Mouse (Mus musculus) lung, embryonic 14.5 days (tissue): ENCODE measurements around the gene Evl. TPM values are rescaled to one million over a fixed set of nuclear protein-coding genes. Genes with fewer than 3 reads are reported as not detected.
A peak's percentile ranks its signal among the peaks of the same experiment; 100 is the strongest.

Source experiments
- ATAC-seq: fragments of 200-750 bp; cut with Nextera tagmentation; 2 replicates; pipeline ENCODE4 v1.8.0; 2017; ENCODE audit warnings: mild to moderate bottlenecking, moderate TSS enrichment, moderate library complexity; ENCODE audit not compliant: insufficient read depth
- DNase-seq: peaks from one replicate; pipeline ENCODE4 v3.0.0-alpha.2; 2015
- H3K27ac ChIP-seq: fragments of 300-500 bp; sonication (generic); 2 replicates; pipeline ENCODE4 v1.5.1; 2014; ENCODE audit warnings: low read depth, mild to moderate bottlenecking, moderate library complexity
- H3K27me3 ChIP-seq: fragments of 300-500 bp; sonication (generic); 2 replicates; pipeline ENCODE4 v1.6.1; 2014; ENCODE audit warnings: low read length, control low read depth; ENCODE audit not compliant: insufficient read depth
- H3K36me3 ChIP-seq: fragments of 300-500 bp; sonication (generic); 2 replicates; pipeline ENCODE4 v1.6.1; 2014; ENCODE audit warnings: control low read depth; ENCODE audit not compliant: insufficient read depth
- H3K4me1 ChIP-seq: fragments of 300-500 bp; sonication (generic); 2 replicates; pipeline ENCODE4 v1.6.1; 2014; ENCODE audit warnings: antibody characterized with exemption, control low read depth; ENCODE audit not compliant: insufficient read depth
- H3K4me2 ChIP-seq: fragments of 300-500 bp; sonication (generic); 2 replicates; pipeline ENCODE4 v1.6.1; 2014; ENCODE audit warnings: mild to moderate bottlenecking
- H3K4me3 ChIP-seq: fragments of 300-500 bp; sonication (generic); 2 replicates; pipeline ENCODE4 v1.5.1; 2014; ENCODE audit warnings: low read depth, low read length
- H3K9ac ChIP-seq: fragments of 300-500 bp; sonication (generic); 2 replicates; pipeline ENCODE4 v1.6.1; 2014
- H3K9me3 ChIP-seq: fragments of 300-500 bp; sonication (generic); 2 replicates; pipeline ENCODE4 v1.6.1; 2016; ENCODE audit warnings: low read depth, low read length, control low read depth
- CTCF ChIP-seq: IDR thresholded peaks from 2 replicates; pipeline ENCODE4 v1.5.1; 2016; ENCODE audit warnings: antibody characterized with exemption, low read depth
- WGBS: fragments of 180-500 bp; shearing (Covaris S2); extraction: QIAGEN DNeasy Blood & Tissue Kit; methylation state at CpG from one replicate; pipeline ENCODE4 v1.1.7; 2014; 5-methylcytosine and 5-hydroxymethylcytosine counted together
- microRNA counts: library from miRNA; unstranded; fragments of <30 nt; microRNA quantifications from one replicate; lab custom pipeline; 2016
- microRNA-seq: library from miRNA; unstranded; fragments of <30 nt; microRNA quantifications from one replicate; pipeline ENCODE4, GENCODE M21; 2016; ENCODE audit warnings: borderline number of aligned reads
- polyA plus RNA-seq: library from polyadenylated mRNA; unstranded; fragments of >200 nt; fragmentation: Nextera tagmentation; extraction: Ambion mirVana; gene quantifications from 2 replicates; pipeline ENCODE4 v1.2.1, GENCODE M21; 2014

The Evl gene
- polyA plus RNA-seq, 1 experiment from 2014 or later, result 88.7 TPM

DNA sequence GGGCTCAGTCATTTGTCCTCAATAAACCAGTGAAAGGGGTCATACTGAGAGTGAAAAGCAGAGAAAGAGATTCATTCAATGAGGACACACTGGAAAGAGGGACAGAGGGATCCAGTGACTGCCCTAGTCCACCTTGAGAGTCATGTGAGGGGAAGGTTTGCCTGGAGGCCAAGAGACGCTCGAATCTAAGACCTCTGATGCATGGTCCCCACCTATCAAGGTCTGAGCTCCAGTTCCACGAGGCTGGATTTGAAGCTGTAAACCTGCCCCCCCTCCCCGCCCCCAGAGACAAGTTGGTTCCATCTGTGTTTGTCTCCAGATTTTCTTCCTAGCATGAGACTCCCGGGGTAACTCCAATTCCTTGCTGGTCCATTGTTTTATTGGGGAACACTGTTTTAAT is 161.3 kb downstream of the Evl start:
- TF ChIP-seq CTCF, result no peak
- H3K27me3 ChIP-seq, result no peaks in the 10 kb centered on the region
- H3K4me2 ChIP-seq, result no peak overlapping the region
- no peak for ATAC-seq
- H3K9me3 ChIP-seq, result no peaks in the 10 kb centered on the region
- H3K9ac ChIP-seq, result no peak overlapping the region
- no peak for DNase-seq
- WGBS, result 77% methylated on average over 5 of the region's 5 CpGs
- H3K36me3 ChIP-seq, result no peaks in the 10 kb centered on the region
- no peaks in the 10 kb centered on the region for H3K4me1 ChIP-seq
- no peak overlapping the region for H3K27ac ChIP-seq
- no peak overlapping the region for H3K4me3 ChIP-seq

DNA sequence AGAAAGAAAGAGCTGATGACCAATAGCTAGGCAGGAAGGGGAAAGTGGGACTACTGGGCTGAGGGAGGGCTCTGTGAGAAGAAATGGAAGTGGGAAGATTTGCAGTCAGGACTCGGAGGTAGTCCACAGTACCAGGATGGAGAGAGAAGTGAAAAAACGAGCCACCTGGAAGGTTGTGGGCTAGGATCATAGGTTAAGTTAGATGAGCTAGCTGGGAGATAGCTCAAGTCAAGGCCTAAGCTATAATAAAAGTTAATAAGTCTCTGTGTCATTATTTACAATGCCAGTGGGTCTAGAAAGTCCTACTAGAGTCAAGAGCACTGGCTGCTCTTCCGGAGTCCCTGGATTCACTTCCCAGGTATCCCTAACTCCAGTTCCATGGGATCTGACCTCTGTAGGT is 164.0 kb downstream of the Evl start:
- Histone ChIP-seq H3K36me3 (no peaks in the 10 kb centered on the region), H3K27me3 (no peaks in the 10 kb centered on the region), H3K27ac (no peak overlapping the region), H3K9ac (no peak overlapping the region), H3K4me3 (no peak overlapping the region), H3K9me3 (no peaks in the 10 kb centered on the region), H3K4me1 (no peaks in the 10 kb centered on the region), H3K4me2 (no peak overlapping the region)
- 78% methylated on average over 3 of the region's 3 CpGs for WGBS
- TF ChIP-seq CTCF, result no peak
- ATAC-seq (no peak), DNase-seq (no peak)

DNA sequence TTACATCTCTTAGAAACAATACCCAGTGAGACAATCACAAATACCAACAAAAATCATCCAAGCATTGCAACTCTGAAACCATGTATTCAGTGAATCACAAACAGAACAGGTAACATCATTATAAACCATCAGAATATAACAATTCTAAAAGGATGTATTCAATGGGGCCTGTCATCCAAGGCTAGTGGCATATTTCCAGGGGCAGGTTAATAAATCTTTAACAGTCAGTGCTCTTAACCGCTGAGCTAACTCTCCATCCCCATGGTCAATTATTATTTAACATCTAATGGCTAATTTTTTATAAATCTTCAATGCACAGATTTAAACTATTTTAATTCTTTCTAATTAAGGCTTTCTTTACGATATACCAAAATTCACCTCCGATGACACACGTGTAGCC is 167.9 kb downstream of the Evl start:
- no peak overlapping the region for H3K27ac ChIP-seq
- no peak overlapping the region for H3K4me3 ChIP-seq
- H3K4me1 ChIP-seq, result no peaks in the 10 kb centered on the region
- WGBS, result 94% methylated on average over 4 of the region's 4 CpGs
- ATAC-seq (no peak), DNase-seq (no peak)
- H3K9me3 ChIP-seq, result no peaks in the 10 kb centered on the region
- no peaks in the 10 kb centered on the region for H3K36me3 ChIP-seq
- H3K4me2 ChIP-seq, result no peak overlapping the region
- H3K27me3 ChIP-seq, result no peaks in the 10 kb centered on the region
- no peak for TF ChIP-seq CTCF
- no peak overlapping the region for H3K9ac ChIP-seq

DNA sequence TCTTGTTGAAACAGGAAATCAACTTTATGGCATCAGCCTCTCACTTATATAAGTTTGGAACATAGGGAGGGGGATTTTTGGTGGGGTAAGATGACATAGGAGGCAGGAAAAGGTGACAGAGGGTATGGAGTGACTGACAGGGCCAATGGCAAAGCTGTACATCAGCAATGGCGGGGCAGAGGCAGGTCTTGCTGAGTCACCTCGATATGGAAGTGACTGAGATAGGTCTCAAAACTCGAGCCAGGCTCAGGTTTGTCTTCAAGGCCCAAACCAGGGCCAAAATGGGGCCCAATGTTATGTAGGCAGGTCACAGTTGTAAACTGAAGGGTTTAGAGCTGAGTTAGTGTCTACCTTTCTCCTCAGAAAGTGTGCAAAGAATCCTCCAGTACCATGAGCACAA is 169.3 kb downstream of the Evl start:
- no peak overlapping the region for H3K9ac ChIP-seq
- WGBS, result 81% methylated on average over 3 of the region's 3 CpGs
- H3K4me2 ChIP-seq, result no peak overlapping the region
- TF ChIP-seq CTCF, result no peak
- no peak overlapping the region for H3K4me3 ChIP-seq
- no peaks in the 10 kb centered on the region for H3K4me1 ChIP-seq
- no peak for ATAC-seq
- H3K36me3 ChIP-seq, result no peaks in the 10 kb centered on the region
- no peaks in the 10 kb centered on the region for H3K9me3 ChIP-seq
- DNase-seq, result no peak
- no peaks in the 10 kb centered on the region for H3K27me3 ChIP-seq
- no peak overlapping the region for H3K27ac ChIP-seq

DNA sequence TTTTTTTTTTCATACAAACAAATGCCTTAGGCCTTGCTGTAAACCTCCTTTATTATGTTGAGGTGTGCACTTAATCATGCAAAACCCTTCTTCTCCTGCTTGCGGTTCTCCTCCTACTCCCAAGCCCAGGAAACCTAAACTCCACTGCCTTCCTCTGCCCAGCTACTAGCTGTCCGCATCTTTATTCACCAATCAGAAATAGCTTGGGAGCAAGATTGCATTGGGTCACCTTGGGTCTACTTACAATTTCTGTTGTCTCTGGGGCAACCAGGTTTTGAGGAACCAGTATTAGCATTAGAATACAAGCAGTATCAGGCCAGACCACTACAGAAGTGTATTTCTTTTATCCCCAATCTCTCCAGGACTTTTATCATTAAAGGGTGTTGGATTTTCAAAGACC is 179.9 kb downstream of the Evl start:
- H3K9ac ChIP-seq, result no peak overlapping the region
- no peak for TF ChIP-seq CTCF
- DNase-seq (no peak), ATAC-seq (no peak)
- no peak overlapping the region for H3K4me3 ChIP-seq
- no peaks in the 10 kb centered on the region for H3K27me3 ChIP-seq
- WGBS, result 94% methylated on average over 2 of the region's 2 CpGs
- no peaks in the 10 kb centered on the region for H3K4me1 ChIP-seq
- H3K9me3 ChIP-seq, result no peaks in the 10 kb centered on the region
- H3K27ac ChIP-seq, result no peak overlapping the region
- no peak overlapping the region for H3K4me2 ChIP-seq
- no peaks in the 10 kb centered on the region for H3K36me3 ChIP-seq

DNA sequence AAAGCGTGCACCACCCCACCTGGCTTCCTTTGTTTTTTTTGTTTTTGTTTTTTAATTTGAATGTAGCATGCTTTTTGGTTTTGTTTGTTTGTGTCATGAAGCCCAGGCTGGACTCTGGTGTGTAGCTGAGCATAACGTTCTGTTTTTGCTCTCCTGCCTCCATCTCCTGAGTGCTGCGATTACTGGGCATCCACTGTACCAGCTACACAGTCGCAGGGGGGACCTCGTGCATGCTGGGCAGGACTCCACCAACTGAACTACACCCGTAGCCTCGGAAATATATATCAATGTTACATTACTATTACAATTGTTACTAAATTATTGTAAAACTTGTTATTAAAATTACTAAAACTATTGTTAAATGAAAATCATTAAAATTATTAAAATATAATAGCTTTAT is 183.3 kb downstream of the Evl start:
- no peak for DNase-seq
- no peak for TF ChIP-seq CTCF
- 89% methylated on average over 7 of the region's 7 CpGs for WGBS
- ATAC-seq, result no peak
- Histone ChIP-seq H3K27ac (no peak overlapping the region), H3K4me1 (no peaks in the 10 kb centered on the region), H3K4me2 (no peak overlapping the region), H3K9me3 (no peaks in the 10 kb centered on the region), H3K4me3 (no peak overlapping the region), H3K9ac (no peak overlapping the region), H3K36me3 (no peaks in the 10 kb centered on the region), H3K27me3 (no peaks in the 10 kb centered on the region)

MicroRNA genes within 50 kb of the gene (microRNA counts, 519-probe panel; counts per million panel counts)
- microRNA mmu-miR-342-3p (lab: Ali Mortazavi, UCI) (3,656 counts per million, percentile 76 among the panel's probes with 10 or more counts), microRNA mmu-miR-342-5p (lab: Ali Mortazavi, UCI) (30.5 counts per million)

Small RNA genes within 50 kb of the gene (microRNA-seq; reads per million reads assigned to microRNA genes)
- gene Gm23872, result not detected
- 5,276 reads per million, percentile 89 among the genes with 10 or more reads in this experiment for gene Mir342

Other genes starting within 250 kb of the Evl start
- gene Hhipl1, start 248.4 kb upstream of the Evl start, polyA plus RNA-seq, result 0.76 and 0.82 TPM in 2 replicates
- gene Cyp46a1, start 220.3 kb upstream of the Evl start, polyA plus RNA-seq, result 3.9 and 4.4 TPM in 2 replicates
- 105 and 109 TPM in 2 replicates for gene Eml1, start 183.8 kb upstream of the Evl start, polyA plus RNA-seq
- gene Degs2, start 147.6 kb downstream of the Evl start, polyA plus RNA-seq, result 1.1 and 2.7 TPM in 2 replicates
- gene Yy1, start 238.3 kb downstream of the Evl start, polyA plus RNA-seq, result 24.3 and 26.3 TPM in 2 replicates